Mouse (Mus musculus): ENCODE measurements around the gene Gm6040.

DNA sequence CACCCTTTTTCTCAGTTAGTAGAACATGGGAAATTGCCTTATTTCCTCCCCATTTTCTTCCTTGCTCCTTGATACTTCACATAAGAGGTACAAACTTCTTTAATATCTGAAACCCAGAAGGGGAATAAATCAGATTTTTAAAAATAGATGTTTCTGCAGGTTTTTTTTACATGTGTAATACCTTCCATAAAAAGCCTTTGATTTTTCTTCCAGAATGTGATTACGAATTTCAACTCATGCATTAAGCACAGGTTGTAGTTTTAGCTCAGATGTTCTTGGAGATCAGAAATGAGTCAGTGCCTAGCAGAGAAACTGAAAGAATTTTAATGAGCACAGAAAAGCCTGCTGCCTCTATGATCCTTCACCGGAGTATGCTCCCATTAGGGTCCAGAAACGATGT, at the start of gene Gm6040:
- no peak for TF ChIP-seq CTCF (conservative IDR thresholded peaks at IDR 0.05; ENCODE audit: low read length)
- no peak for TF ChIP-seq NANOG (IDR thresholded peaks at IDR 0.05; ENCODE audit: borderline replicate concordance, low read length)

Data from E14TG2a.4 (cell line).